In the genomic region with DNA sequence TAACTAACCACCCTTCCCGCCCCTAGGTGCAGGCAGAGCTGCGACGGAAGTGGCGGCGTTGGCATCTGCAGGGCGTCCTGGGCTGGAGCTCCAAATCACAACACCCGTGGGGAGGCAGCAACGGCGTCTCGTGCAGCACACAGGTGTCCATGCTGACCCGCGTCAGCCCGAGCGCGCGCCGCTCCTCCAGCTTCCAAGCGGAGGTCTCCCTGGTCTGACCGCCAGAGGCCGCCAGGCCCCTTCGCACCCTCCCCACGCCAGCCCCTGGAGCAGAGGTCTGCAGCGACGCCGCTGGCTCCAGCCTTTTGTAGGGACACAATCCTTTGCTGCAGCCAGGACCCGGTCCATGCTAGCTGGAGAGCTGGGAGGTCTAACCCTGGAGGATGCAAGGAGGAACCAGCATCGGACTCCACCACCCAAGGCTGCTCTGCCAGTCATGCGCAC, we compare ENCODE assay signal across 8 mouse cellular contexts. TPM values are rescaled to one million over a fixed set of nuclear protein-coding genes. Genes with fewer than 3 reads are reported as not detected.
DNase-seq lines count a peak whose midpoint lies in the region; ATAC-seq lines count a peak whose summit lies in the region.

No protein-coding gene starts in this region.

- DNase-seq in spleen, adult 18-20 months, result peak; percentile 44 to 68
- no peak for DNase-seq in spleen, adult 12 weeks (ENCODE audit: low spot score)
- DNase-seq in lung, postnatal 14 days, result peak; percentile 85
- peak; percentile 67 for DNase-seq in ovary, postnatal 14 days (ENCODE audit: low spot score)
- peak; percentile 41 for DNase-seq in urinary bladder, adult 2 months (ENCODE audit: low spot score)

- no peak for ATAC-seq in embryonic facial prominence, embryonic 15.5 days (ENCODE audit: insufficient number of reproducible peaks, low FRiP score, low TSS enrichment, low read depth)
- ATAC-seq in heart, embryonic 14.5 days (ENCODE audit: insufficient number of reproducible peaks, insufficient read depth, low FRiP score, low read depth), result peak; percentile 52
- ATAC-seq in kidney, embryonic 15.5 days (replicated peaks; ENCODE audit: low FRiP score), result peak; percentile 76

- H3K27me3 ChIP-seq in embryonic facial prominence, embryonic 15.5 days, result peaks cover 47% of the 10 kb centered on the region
- H3K27me3 ChIP-seq in heart, embryonic 14.5 days (ENCODE audit: control insufficient read depth, insufficient read depth, low read length), result peaks cover 59% of the 10 kb centered on the region
- H3K27me3 ChIP-seq in kidney, embryonic 15.5 days, result peaks cover 62% of the 10 kb centered on the region

- peak overlapping the region; percentile 22 for H3K9ac ChIP-seq in embryonic facial prominence, embryonic 15.5 days
- H3K9ac ChIP-seq in heart, embryonic 14.5 days (ENCODE audit: low read length), result peak overlapping the region; percentile 62
- H3K9ac ChIP-seq in kidney, embryonic 15.5 days, result peak overlapping the region; percentile 12; the same call in 1 of the 2 replicates

- peak overlapping the region; percentile 37 for H3K4me3 ChIP-seq in embryonic facial prominence, embryonic 15.5 days (replicated peaks)
- H3K4me3 ChIP-seq in heart, embryonic 14.5 days (ENCODE audit: control insufficient read depth in 1 of 2, insufficient read depth in 1 of 2, low read depth in 1 of 2, low read length in 2 of 2), result peak overlapping the region; percentile 18 to 34
- H3K4me3 ChIP-seq in kidney, embryonic 15.5 days (replicated peaks), result peak overlapping the region; percentile 30

- no peaks in the 10 kb centered on the region for H3K9me3 ChIP-seq in embryonic facial prominence, embryonic 15.5 days (replicated peaks)
- H3K9me3 ChIP-seq in heart, embryonic 14.5 days (ENCODE audit: control insufficient read depth, low read length), result no peaks in the 10 kb centered on the region
- no peaks in the 10 kb centered on the region for H3K9me3 ChIP-seq in kidney, embryonic 15.5 days (replicated peaks)

- WGBS in embryonic facial prominence, embryonic 15.5 days, result 3% methylated on average over 28 of the region's 28 CpGs
- WGBS in heart, embryonic 14.5 days, result under 1% methylated on average over 28 of the region's 28 CpGs
- WGBS in kidney, embryonic 15.5 days, result 0% methylated on average over 28 of the region's 28 CpGs

- no peak overlapping the region for H3K27ac ChIP-seq in embryonic facial prominence, embryonic 15.5 days (replicated peaks)
- no peak overlapping the region for H3K27ac ChIP-seq in heart, embryonic 14.5 days (replicated peaks in 1 of 2; ENCODE audit: control insufficient read depth in 1 of 2, insufficient read depth in 1 of 2, low read depth in 2 of 2, low read length in 2 of 2)
- H3K27ac ChIP-seq in kidney, embryonic 15.5 days, result no peak overlapping the region

- peak overlapping the region; percentile 68 for H3K4me2 ChIP-seq in embryonic facial prominence, embryonic 15.5 days (replicated peaks)
- peak overlapping the region; percentile 73 for H3K4me2 ChIP-seq in heart, embryonic 14.5 days (ENCODE audit: low read length)
- H3K4me2 ChIP-seq in kidney, embryonic 15.5 days, result peak overlapping the region; percentile 64

- no peaks in the 10 kb centered on the region for H3K36me3 ChIP-seq in embryonic facial prominence, embryonic 15.5 days
- no peaks in the 10 kb centered on the region for H3K36me3 ChIP-seq in heart, embryonic 14.5 days (ENCODE audit: control insufficient read depth, insufficient read depth, low read length)
- H3K36me3 ChIP-seq in kidney, embryonic 15.5 days, result no peaks in the 10 kb centered on the region

- peaks cover 21% of the 10 kb centered on the region for H3K4me1 ChIP-seq in embryonic facial prominence, embryonic 15.5 days
- H3K4me1 ChIP-seq in heart, embryonic 14.5 days (ENCODE audit: control insufficient read depth in 2 of 2, insufficient read depth in 2 of 2, low read length in 2 of 2), result peaks cover 21 to 28% of the 10 kb centered on the region in 2 experiments
- peaks cover 30% of the 10 kb centered on the region for H3K4me1 ChIP-seq in kidney, embryonic 15.5 days

RNA-seq across cellular contexts. Expression of gene Vipr1, which starts 26.9 kb away (rescaled TPM):
- polyA plus RNA-seq in embryonic facial prominence, embryonic 15.5 days (2015; fragmentation: Nextera tagmentation; extraction: Ambion mirVana), result 0.63 and 0.66 TPM in 2 replicates
- 0.11 and 0.16 TPM in 2 replicates for polyA plus RNA-seq in heart, embryonic 14.5 days (2014; fragmentation: Nextera tagmentation; extraction: Ambion mirVana)
- 0.18 and 0.39 TPM in 2 replicates for polyA plus RNA-seq in kidney, embryonic 15.5 days (2015; fragmentation: Nextera tagmentation; extraction: Ambion mirVana)
- 2.6 and 3.0 TPM in 2 replicates for polyA plus RNA-seq in urinary bladder, adult 2 months (2012; rRNA removed)

RNA-seq across cellular contexts. Expression of gene Lyzl4, which starts 27.5 kb away (rescaled TPM):
- polyA plus RNA-seq in embryonic facial prominence, embryonic 15.5 days (2015; fragmentation: Nextera tagmentation; extraction: Ambion mirVana), result 0.74 and 1.0 TPM in 2 replicates
- not detected in 2 replicates for polyA plus RNA-seq in heart, embryonic 14.5 days (2014; fragmentation: Nextera tagmentation; extraction: Ambion mirVana)
- not detected in 2 replicates for polyA plus RNA-seq in kidney, embryonic 15.5 days (2015; fragmentation: Nextera tagmentation; extraction: Ambion mirVana)
- polyA plus RNA-seq in urinary bladder, adult 2 months (2012; rRNA removed), result 0.63 and 0.73 TPM in 2 replicates

RNA-seq across cellular contexts. Expression of gene Sec22c, which starts 35.9 kb away (rescaled TPM):
- 14.4 and 15.3 TPM in 2 replicates for polyA plus RNA-seq in embryonic facial prominence, embryonic 15.5 days (2015; fragmentation: Nextera tagmentation; extraction: Ambion mirVana)
- polyA plus RNA-seq in heart, embryonic 14.5 days (2014; fragmentation: Nextera tagmentation; extraction: Ambion mirVana), result 4.4 and 4.9 TPM in 2 replicates
- polyA plus RNA-seq in kidney, embryonic 15.5 days (2015; fragmentation: Nextera tagmentation; extraction: Ambion mirVana), result 10.5 and 10.6 TPM in 2 replicates
- 4.3 and 5.0 TPM in 2 replicates for polyA plus RNA-seq in urinary bladder, adult 2 months (2012; rRNA removed)

RNA-seq across cellular contexts. Expression of gene Ss18l2, which starts 40.8 kb away (rescaled TPM):
- 111 and 116 TPM in 2 replicates for polyA plus RNA-seq in embryonic facial prominence, embryonic 15.5 days (2015; fragmentation: Nextera tagmentation; extraction: Ambion mirVana)
- 227 and 237 TPM in 2 replicates for polyA plus RNA-seq in heart, embryonic 14.5 days (2014; fragmentation: Nextera tagmentation; extraction: Ambion mirVana)
- polyA plus RNA-seq in kidney, embryonic 15.5 days (2015; fragmentation: Nextera tagmentation; extraction: Ambion mirVana), result 113 and 128 TPM in 2 replicates
- 44.2 and 46.8 TPM in 2 replicates for polyA plus RNA-seq in urinary bladder, adult 2 months (2012; rRNA removed)

RNA-seq across cellular contexts. Expression of gene Nktr, which starts 49.6 kb away (rescaled TPM):
- 66.5 and 71.5 TPM in 2 replicates for polyA plus RNA-seq in embryonic facial prominence, embryonic 15.5 days (2015; fragmentation: Nextera tagmentation; extraction: Ambion mirVana)
- polyA plus RNA-seq in heart, embryonic 14.5 days (2014; fragmentation: Nextera tagmentation; extraction: Ambion mirVana), result 48.7 and 50.4 TPM in 2 replicates
- 59.6 and 67.8 TPM in 2 replicates for polyA plus RNA-seq in kidney, embryonic 15.5 days (2015; fragmentation: Nextera tagmentation; extraction: Ambion mirVana)
- 89.1 and 120 TPM in 2 replicates for polyA plus RNA-seq in urinary bladder, adult 2 months (2012; rRNA removed)

Comparison
In these comparisons a context has a peak if more than half of its experiments do, and no peak if none do; other contexts are left out.
1. H3K9ac ChIP-seq: peak in every context shown above with its lines; median percentile 62 in heart, embryonic 14.5 days; 22 in embryonic facial prominence, embryonic 15.5 days; 12 in kidney, embryonic 15.5 days.